Mouse (Mus musculus) heart, embryonic 10.5 days (tissue): ENCODE data around the gene Sh3d21. TPM values are rescaled to one million over a fixed set of nuclear protein-coding genes. Genes with fewer than 3 reads are reported as not detected.
"Not testable (repeated sequence)": the region's sequence is repeated elsewhere in the genome, so short reads cannot be mapped to it uniquely, and the experiment has no call there.

Experiments used
- DNase-seq: peaks from one replicate; pipeline ENCODE4 v3.0.0-alpha.2; 2017; ENCODE audit warnings: low spot score
- H3K27ac ChIP-seq: fragments of 300-500 bp; sonication (generic); 2 replicates; pipeline ENCODE4 v1.5.1; 2016; ENCODE audit warnings: mild to moderate bottlenecking
- H3K27me3 ChIP-seq: fragments of 300-500 bp; sonication (generic); 2 replicates; pipeline ENCODE4 v1.6.1; 2016; ENCODE audit warnings: mild to moderate bottlenecking; ENCODE audit not compliant: poor library complexity, insufficient read depth, severe bottlenecking
- H3K36me3 ChIP-seq: fragments of 300-500 bp; sonication (generic); 2 replicates; pipeline ENCODE4 v1.6.1; 2016; ENCODE audit warnings: mild to moderate bottlenecking, moderate library complexity
- H3K4me1 ChIP-seq: fragments of 300-500 bp; sonication (generic); 2 replicates; pipeline ENCODE4 v1.6.1; 2016; ENCODE audit warnings: mild to moderate bottlenecking
- H3K4me3 ChIP-seq: fragments of 300-500 bp; sonication (generic); 2 replicates; pipeline ENCODE4 v1.5.1; 2016; ENCODE audit warnings: mild to moderate bottlenecking, moderate library complexity
- H3K9me3 ChIP-seq: fragments of 300-500 bp; sonication (generic); 2 replicates; pipeline ENCODE4 v1.6.1; 2016; ENCODE audit warnings: mild to moderate bottlenecking, moderate library complexity
- WGBS: fragments of 180-500 bp; shearing (Covaris S2); methylation state at CpG from one replicate; pipeline ENCODE4 v1.1.7; 2016; 5-methylcytosine and 5-hydroxymethylcytosine counted together
- polyA plus RNA-seq: library from polyadenylated mRNA; unstranded; fragments of >200 nt; fragmentation: Nextera tagmentation; extraction: Ambion mirVana; gene quantifications from 2 replicates; pipeline ENCODE4 v1.2.1, GENCODE M21; 2016

Gene Sh3d21
- polyA plus RNA-seq, 1 experiment from 2014 or later: 3.1 TPM

- H3K4me3 ChIP-seq: no peak overlapping the region
- WGBS: 100% methylated on average over 4 of the region's 4 CpGs
- H3K36me3 ChIP-seq: peaks cover 61% of the 10 kb centered on the region
- peaks cover 18% of the 10 kb centered on the region for H3K4me1 ChIP-seq
- H3K27ac ChIP-seq: no peak overlapping the region
- H3K27me3 ChIP-seq: no peaks in the 10 kb centered on the region
- no peak for DNase-seq
- no peaks in the 10 kb centered on the region for H3K9me3 ChIP-seq
Measured at GRCm38 (mm10) chr4:126194916-126195315, 31.6 kb upstream of the Sh3d21 start.

- Histone ChIP-seq H3K36me3 (peaks cover 66% of the 10 kb centered on the region), H3K4me1 (peaks cover 12% of the 10 kb centered on the region; the same call in 1 of the 2 replicates), H3K27ac (no peak overlapping the region), H3K27me3 (no peaks in the 10 kb centered on the region), H3K9me3 (no peaks in the 10 kb centered on the region), H3K4me3 (no peak overlapping the region)
- no peak for DNase-seq
Measured at GRCm38 (mm10) chr4:126194216-126194615, 30.9 kb upstream of the Sh3d21 start.

GRCm38 (mm10) chr4:126190636-126191035 is 27.3 kb upstream of the Sh3d21 start:
- DNase-seq: no peak
- Histone ChIP-seq H3K27me3 (no peaks in the 10 kb centered on the region), H3K36me3 (peaks cover 81% of the 10 kb centered on the region), H3K27ac (no peak overlapping the region), H3K4me3 (no peak overlapping the region), H3K9me3 (no peaks in the 10 kb centered on the region), H3K4me1 (no peaks in the 10 kb centered on the region)
- WGBS: 92% methylated on average over 2 of the region's 2 CpGs

- WGBS: 87% methylated on average over 3 of the region's 3 CpGs
- DNase-seq: no peak
- H3K36me3 ChIP-seq: peaks cover 81% of the 10 kb centered on the region
- no peaks in the 10 kb centered on the region for H3K27me3 ChIP-seq
- H3K27ac ChIP-seq: no peak overlapping the region
- no peaks in the 10 kb centered on the region for H3K9me3 ChIP-seq
- no peak overlapping the region for H3K4me3 ChIP-seq
- no peaks in the 10 kb centered on the region for H3K4me1 ChIP-seq
Measured at GRCm38 (mm10) chr4:126187096-126187495, 23.8 kb upstream of the Sh3d21 start.

GRCm38 (mm10) chr4:126183034-126183433 is 19.7 kb upstream of the Sh3d21 start:
- no peak overlapping the region for H3K4me3 ChIP-seq
- WGBS: 86% methylated on average over 5 of the region's 5 CpGs
- DNase-seq: no peak
- no peak overlapping the region for H3K27ac ChIP-seq
- H3K36me3 ChIP-seq: peaks cover 87% of the 10 kb centered on the region
- H3K4me1 ChIP-seq: no peaks in the 10 kb centered on the region
- H3K27me3 ChIP-seq: no peaks in the 10 kb centered on the region
- no peaks in the 10 kb centered on the region for H3K9me3 ChIP-seq

GRCm38 (mm10) chr4:126181170-126181957 is 18.1 kb upstream of the Sh3d21 start:
- no peaks in the 10 kb centered on the region for H3K4me1 ChIP-seq
- peaks cover 90% of the 10 kb centered on the region for H3K36me3 ChIP-seq
- no peak overlapping the region for H3K4me3 ChIP-seq
- H3K27me3 ChIP-seq: no peaks in the 10 kb centered on the region
- no peaks in the 10 kb centered on the region for H3K9me3 ChIP-seq
- DNase-seq: no peak
- H3K27ac ChIP-seq: no peak overlapping the region
- WGBS: 62% methylated on average over 7 of the region's 7 CpGs

- peaks cover 96% of the 10 kb centered on the region for H3K36me3 ChIP-seq
Measured at GRCm38 (mm10) chr4:126175980-126176379, 12.7 kb upstream of the Sh3d21 start.

GRCm38 (mm10) chr4:126173800-126174199 is 10.5 kb upstream of the Sh3d21 start:
- H3K4me1 ChIP-seq: no peaks in the 10 kb centered on the region
- H3K27ac ChIP-seq: no peak overlapping the region
- H3K36me3 ChIP-seq: peaks cover 96% of the 10 kb centered on the region
- no peaks in the 10 kb centered on the region for H3K27me3 ChIP-seq
- no peaks in the 10 kb centered on the region for H3K9me3 ChIP-seq
- no peak overlapping the region for H3K4me3 ChIP-seq
- DNase-seq: no peak
- 92% methylated on average over 5 of the region's 5 CpGs for WGBS

More at GRCm38 (mm10) chr4:126175980-126176379, 12.7 kb upstream of the Sh3d21 start:
- 92% methylated on average over 7 of the region's 7 CpGs for WGBS
- not testable (repeated sequence) for H3K9me3 ChIP-seq, DNase-seq, H3K27ac ChIP-seq, H3K27me3 ChIP-seq, H3K4me3 ChIP-seq, H3K4me1 ChIP-seq

GRCm38 (mm10) chr4:126170737-126171136 is 7.4 kb upstream of the Sh3d21 start:
- 92% methylated on average over 5 of the region's 5 CpGs for WGBS
- H3K9me3 ChIP-seq: not testable (repeated sequence)

GRCm38 (mm10) chr4:126168851-126169250 is 5.6 kb upstream of the Sh3d21 start:
- no peak overlapping the region for H3K4me3 ChIP-seq
- H3K36me3 ChIP-seq: peaks cover 89% of the 10 kb centered on the region
- H3K9me3 ChIP-seq: no peaks in the 10 kb centered on the region
- H3K27ac ChIP-seq: no peak overlapping the region
- peaks cover 8% of the 10 kb centered on the region; the same call in 1 of the 2 replicates for H3K4me1 ChIP-seq
- 86% methylated on average over 6 of the region's 6 CpGs for WGBS
- H3K27me3 ChIP-seq: no peaks in the 10 kb centered on the region
- no peak for DNase-seq

More at GRCm38 (mm10) chr4:126170737-126171136, 7.4 kb upstream of the Sh3d21 start:
- H3K4me1 ChIP-seq, DNase-seq, H3K4me3 ChIP-seq, H3K27me3 ChIP-seq, H3K27ac ChIP-seq: not testable (repeated sequence)
- peaks cover 99% of the 10 kb centered on the region for H3K36me3 ChIP-seq

- 76% methylated on average over 3 of the region's 3 CpGs for WGBS
- Histone ChIP-seq H3K36me3 (peaks cover 62% of the 10 kb centered on the region), H3K9me3 (no peaks in the 10 kb centered on the region), H3K4me1 (peaks cover 27% of the 10 kb centered on the region), H3K27me3 (no peaks in the 10 kb centered on the region), H3K4me3 (no peak overlapping the region), H3K27ac (peak overlapping the region; percentile 16; the same call in 1 of the 2 replicates)
- no peak for DNase-seq
Measured at GRCm38 (mm10) chr4:126166084-126166483, 2.8 kb upstream of the Sh3d21 start.

- peaks cover 27% of the 10 kb centered on the region for H3K4me1 ChIP-seq
- WGBS: 70% methylated on average over 8 of the region's 10 CpGs
- DNase-seq, H3K27me3 ChIP-seq, H3K27ac ChIP-seq, H3K4me3 ChIP-seq, H3K9me3 ChIP-seq: not testable (repeated sequence)
- H3K36me3 ChIP-seq: peaks cover 52% of the 10 kb centered on the region
Measured at GRCm38 (mm10) chr4:126165092-126165491, 1.8 kb upstream of the Sh3d21 start.

GRCm38 (mm10) chr4:126163685-126164084 is 394 bp upstream of the Sh3d21 start:
- Histone ChIP-seq H3K27me3 (no peaks in the 10 kb centered on the region), H3K4me3 (peak overlapping the region; percentile 72), H3K36me3 (peaks cover 38% of the 10 kb centered on the region), H3K4me1 (peaks cover 27% of the 10 kb centered on the region), H3K27ac (peak overlapping the region; percentile 91; the same call in 1 of the 2 replicates), H3K9me3 (no peaks in the 10 kb centered on the region)
- DNase-seq: peak; percentile 73
- 58% methylated on average over 4 of the region's 4 CpGs for WGBS
